Mouse (Mus musculus): ENCODE measurements around the gene Aire. TPM values are rescaled to one million over a fixed set of nuclear protein-coding genes. Genes with fewer than 3 reads are reported as not detected.

Aire gene
- polyA plus RNA-seq (2012; ENCODE audit: insufficient read depth, insufficient read length, low replicate concordance, missing spikeins), result not detected in 2 replicates

DNA sequence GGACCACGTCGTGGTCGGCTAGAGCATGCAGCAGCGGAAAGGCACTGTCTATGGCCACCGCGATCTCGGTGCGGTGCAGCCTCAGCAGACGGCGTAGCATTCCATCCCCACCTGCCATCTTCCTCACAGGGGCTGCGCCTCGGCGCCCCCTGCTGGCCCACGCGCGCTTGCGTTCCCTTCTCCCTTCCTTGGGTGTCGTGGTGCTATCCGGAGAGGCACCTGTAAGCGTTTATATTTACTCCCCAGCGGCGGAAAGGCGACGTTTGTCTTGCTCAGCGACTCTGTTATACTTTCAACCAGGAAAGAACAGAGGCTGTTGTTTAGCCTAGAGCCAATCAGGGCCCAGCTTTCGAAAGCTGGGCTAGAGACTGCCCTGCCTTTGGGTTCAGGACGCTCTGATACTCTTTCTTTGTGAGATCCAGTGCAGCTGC, at the start of gene Aire:
Aire (minus strand) TSS at position 205 of the 431 bp plus-strand sequence.
- H3K4me3 ChIP-seq (ENCODE audit: insufficient read depth, low read depth, low read length), result 0 out of 2 replicates have a peak within 1 kb of the TSS, but pooled peaks have one; percentile 15
- no peak within 1 kb of the TSS for H3K27ac ChIP-seq (ENCODE audit: insufficient read depth, low read depth, low read length)
- H3K4me1 ChIP-seq (ENCODE audit: control insufficient read depth, insufficient read depth, low read length), result peaks cover 9% of the 10 kb centered on the region
- under 1% methylated on average over 27 of the region's 27 CpGs for WGBS
- TF ChIP-seq CTCF (IDR thresholded peaks at IDR 0.05; ENCODE audit: insufficient read depth, low read depth, low read length) (peak; percentile 88), POLR2A (IDR thresholded peaks at IDR 0.05; ENCODE audit: insufficient read depth, low read depth, low read length) (no peak)

DNA sequence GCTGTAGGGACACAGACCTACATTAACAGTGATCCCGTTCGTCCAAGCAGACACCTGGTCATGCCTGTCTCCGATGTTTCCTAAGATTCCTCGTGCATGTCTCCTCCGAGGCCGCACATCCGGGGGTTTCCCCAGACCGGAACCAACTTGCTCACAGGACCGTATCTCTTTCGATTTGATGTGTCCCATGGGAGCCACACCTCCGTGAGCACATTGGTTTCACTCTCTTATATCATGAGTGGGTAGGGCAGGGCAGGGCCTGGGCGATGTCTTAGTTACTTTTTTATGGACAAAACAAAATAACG, 49.3 kb upstream of the Aire start:
- no peak overlapping the region for H3K27ac ChIP-seq (ENCODE audit: insufficient read depth, low read depth, low read length)
- WGBS, result 92% methylated on average over 13 of the region's 13 CpGs
- no peak overlapping the region for H3K4me3 ChIP-seq (ENCODE audit: insufficient read depth, low read depth, low read length)
- H3K4me1 ChIP-seq (ENCODE audit: control insufficient read depth, insufficient read depth, low read length), result peaks cover 6% of the 10 kb centered on the region; the same call in 1 of the 2 replicates
- TF ChIP-seq CTCF (IDR thresholded peaks at IDR 0.05; ENCODE audit: insufficient read depth, low read depth, low read length) (no peak), POLR2A (IDR thresholded peaks at IDR 0.05; ENCODE audit: insufficient read depth, low read depth, low read length) (no peak)

DNA sequence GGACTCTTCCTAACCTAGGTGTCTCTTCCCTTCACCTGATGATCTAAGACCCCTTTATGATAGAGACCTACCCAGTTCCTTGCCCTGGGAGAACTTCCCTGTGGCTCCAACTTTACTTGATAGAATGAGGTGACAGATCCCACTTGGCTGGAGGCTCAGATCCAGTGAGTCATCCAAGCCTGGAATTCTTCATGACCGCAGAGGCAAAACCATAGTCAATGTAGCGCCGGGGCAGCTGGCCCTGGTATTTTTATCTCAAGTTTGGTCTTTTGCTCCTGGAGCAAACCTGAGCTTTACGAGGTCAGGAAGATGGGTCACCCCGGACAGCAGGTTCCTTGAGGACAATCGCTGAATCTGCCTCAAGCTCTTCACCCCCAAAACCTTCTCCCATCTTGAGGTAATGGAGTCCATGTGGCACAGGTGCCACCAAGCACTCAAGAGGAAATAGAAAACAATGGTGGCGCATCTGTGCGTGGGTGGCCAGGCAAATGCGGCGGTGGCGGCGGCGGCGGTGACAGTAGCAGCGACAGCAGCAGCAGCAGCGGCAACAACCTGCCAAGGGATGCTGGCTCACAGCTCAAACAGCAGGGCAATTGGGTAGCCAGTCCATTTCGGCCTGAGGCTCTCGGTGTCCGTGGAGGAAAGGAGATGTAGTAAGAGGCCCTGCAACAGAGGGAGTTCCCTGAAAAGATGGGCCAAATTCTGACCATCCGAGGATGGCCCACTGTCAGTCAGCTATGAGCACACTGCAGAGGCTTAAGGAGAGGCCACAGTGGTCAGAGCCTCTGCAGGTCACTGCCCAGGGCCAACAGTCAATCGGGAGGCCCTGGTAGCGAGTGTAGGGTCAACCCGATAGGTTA, 48.7 kb upstream of the Aire start:
- WGBS, result 84% methylated on average over 23 of the region's 23 CpGs
- peaks cover 6% of the 10 kb centered on the region; the same call in 1 of the 2 replicates for H3K4me1 ChIP-seq (ENCODE audit: control insufficient read depth, insufficient read depth, low read length)
- no peak overlapping the region for H3K4me3 ChIP-seq (ENCODE audit: insufficient read depth, low read depth, low read length)
- no peak overlapping the region for H3K27ac ChIP-seq (ENCODE audit: insufficient read depth, low read depth, low read length)
- TF ChIP-seq CTCF (IDR thresholded peaks at IDR 0.05; ENCODE audit: insufficient read depth, low read depth, low read length) (no peak), POLR2A (IDR thresholded peaks at IDR 0.05; ENCODE audit: insufficient read depth, low read depth, low read length) (no peak)

DNA sequence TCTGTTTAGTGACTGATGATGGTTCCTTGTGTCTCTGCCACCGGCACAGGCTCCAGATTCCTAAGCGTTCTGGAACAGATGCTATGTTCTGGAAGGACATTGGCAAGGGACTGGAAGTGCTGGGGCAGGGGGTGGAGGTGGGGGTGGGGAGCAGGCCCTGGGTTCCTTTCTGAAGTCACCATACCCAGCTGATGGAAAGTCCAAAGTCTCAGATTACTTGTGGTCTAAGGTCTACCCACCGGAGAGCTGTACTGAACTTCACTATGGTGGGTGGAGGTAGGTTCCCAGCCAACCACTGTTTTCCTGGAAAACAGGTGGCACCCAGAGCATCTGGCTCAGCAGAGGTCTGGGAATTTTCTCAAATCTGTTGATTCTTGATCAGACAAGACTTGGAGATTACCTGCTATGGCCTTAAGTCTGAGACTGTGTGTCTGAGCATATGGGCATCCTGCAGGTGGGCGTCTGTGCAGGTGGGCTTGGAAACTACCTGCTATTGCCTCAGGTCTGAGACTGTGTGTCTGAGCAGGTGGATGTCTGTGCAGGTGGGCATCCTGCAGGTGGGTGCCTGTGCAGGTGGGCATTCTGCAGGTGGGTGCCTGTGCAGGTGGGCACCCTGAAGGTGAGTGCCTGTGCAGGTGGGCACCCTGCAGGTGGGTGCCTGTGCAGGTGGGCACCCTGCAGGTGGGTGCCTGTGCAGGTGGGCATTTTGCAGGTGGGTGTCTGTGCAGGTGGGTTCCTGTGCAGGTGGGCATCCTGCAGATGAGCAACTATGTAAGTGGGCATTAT, 47.5 kb upstream of the Aire start:
- Histone ChIP-seq H3K27ac (ENCODE audit: insufficient read depth, low read depth, low read length) (no peak overlapping the region), H3K4me1 (ENCODE audit: control insufficient read depth, insufficient read depth, low read length) (peaks cover 6% of the 10 kb centered on the region; the same call in 1 of the 2 replicates), H3K4me3 (ENCODE audit: insufficient read depth, low read depth, low read length) (no peak overlapping the region)
- TF ChIP-seq CTCF (IDR thresholded peaks at IDR 0.05; ENCODE audit: insufficient read depth, low read depth, low read length) (no peak), POLR2A (IDR thresholded peaks at IDR 0.05; ENCODE audit: insufficient read depth, low read depth, low read length) (no peak)
- 82% methylated on average over 4 of the region's 4 CpGs for WGBS

DNA sequence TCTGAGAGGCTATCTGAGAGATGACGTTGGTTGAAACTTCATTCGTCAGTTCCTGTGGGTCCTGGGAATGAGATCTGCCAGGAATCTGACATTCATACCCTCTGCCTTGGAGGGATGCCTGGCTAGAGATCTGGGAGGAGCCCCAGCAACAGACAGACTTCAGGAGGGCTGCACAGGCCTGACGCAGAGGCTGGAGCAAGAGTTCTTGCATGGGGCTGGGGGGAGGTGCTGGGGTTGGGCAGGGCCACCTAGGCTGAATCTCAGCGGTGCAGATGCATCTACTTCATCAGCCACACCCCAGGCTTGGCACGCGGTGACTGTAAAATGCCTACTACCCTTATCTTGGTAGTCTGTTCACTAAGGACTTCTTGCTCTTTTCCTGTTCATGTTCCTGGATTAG, 46.8 kb upstream of the Aire start:
- Histone ChIP-seq H3K4me1 (ENCODE audit: control insufficient read depth, insufficient read depth, low read length) (peaks cover 6% of the 10 kb centered on the region; the same call in 1 of the 2 replicates), H3K4me3 (ENCODE audit: insufficient read depth, low read depth, low read length) (no peak overlapping the region), H3K27ac (ENCODE audit: insufficient read depth, low read depth, low read length) (no peak overlapping the region)
- TF ChIP-seq POLR2A (IDR thresholded peaks at IDR 0.05; ENCODE audit: insufficient read depth, low read depth, low read length) (no peak), CTCF (IDR thresholded peaks at IDR 0.05; ENCODE audit: insufficient read depth, low read depth, low read length) (no peak)
- 61% methylated on average over 6 of the region's 6 CpGs for WGBS

DNA sequence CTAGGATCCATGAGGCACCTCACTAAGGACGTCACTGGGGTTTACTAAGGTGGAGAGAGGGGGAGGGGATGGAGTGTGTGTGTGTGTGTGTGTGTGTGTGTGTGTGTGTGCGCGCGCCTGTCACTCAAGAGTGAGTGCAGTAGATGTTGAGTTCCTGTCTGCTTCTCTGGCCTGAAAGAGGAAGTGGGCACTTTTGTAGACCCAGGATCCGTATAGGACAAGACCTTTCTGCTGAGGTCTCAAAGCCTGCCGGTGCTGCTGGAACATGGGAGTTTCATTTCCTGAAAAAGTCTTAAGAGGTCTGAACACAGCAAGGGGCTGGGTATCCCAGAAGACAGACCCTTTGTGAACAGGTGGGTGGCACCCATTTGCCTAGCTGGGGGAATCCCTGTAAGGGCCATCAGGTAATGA, 43.7 kb upstream of the Aire start:
- H3K4me3 ChIP-seq (ENCODE audit: insufficient read depth, low read depth, low read length), result no peak overlapping the region
- no peak overlapping the region for H3K27ac ChIP-seq (ENCODE audit: insufficient read depth, low read depth, low read length)
- TF ChIP-seq CTCF (IDR thresholded peaks at IDR 0.05; ENCODE audit: insufficient read depth, low read depth, low read length) (no peak), POLR2A (IDR thresholded peaks at IDR 0.05; ENCODE audit: insufficient read depth, low read depth, low read length) (no peak)
- 89% methylated on average over 6 of the region's 6 CpGs for WGBS
- peaks cover 2% of the 10 kb centered on the region; the same call in 1 of the 2 replicates for H3K4me1 ChIP-seq (ENCODE audit: control insufficient read depth, insufficient read depth, low read length)

DNA sequence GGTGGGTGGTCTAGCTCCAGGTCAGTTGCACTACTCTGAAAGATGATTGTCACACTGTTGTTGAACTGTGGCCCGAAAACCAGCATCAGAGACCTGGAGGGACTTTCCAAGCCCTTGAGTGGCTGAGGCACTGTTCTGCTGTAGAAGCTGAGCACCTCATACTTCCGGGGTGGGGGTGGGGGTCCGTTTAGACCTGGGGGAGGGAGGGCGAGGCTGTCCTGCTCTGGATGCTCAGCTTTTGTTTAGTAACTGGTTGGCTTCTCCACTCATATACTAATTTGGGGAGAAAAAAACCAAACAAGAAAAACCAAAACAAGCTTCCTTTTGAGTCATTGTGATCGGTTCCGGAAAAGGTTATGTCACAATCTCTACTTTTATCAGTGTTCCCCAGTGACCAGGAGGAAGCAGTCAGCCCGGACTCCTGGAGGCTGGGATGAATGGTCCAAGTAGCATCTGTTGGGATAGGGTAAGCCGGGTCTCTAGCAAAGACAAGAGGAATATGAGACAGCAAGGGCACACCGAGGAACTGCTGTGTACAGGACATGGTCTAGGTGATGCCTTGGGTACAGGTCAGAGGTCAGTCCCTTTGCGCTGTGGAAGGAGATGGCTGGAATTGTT, 43.1 kb upstream of the Aire start:
- 81% methylated on average over 10 of the region's 10 CpGs for whole genome bisulfite sequencing
- Histone ChIP-seq H3K4me3 (ENCODE audit: insufficient read depth, low read depth, low read length) (no peak overlapping the region), H3K27ac (ENCODE audit: insufficient read depth, low read depth, low read length) (no peak overlapping the region), H3K4me1 (ENCODE audit: control insufficient read depth, insufficient read depth, low read length) (no peaks in the 10 kb centered on the region)
- TF ChIP-seq CTCF (IDR thresholded peaks at IDR 0.05; ENCODE audit: insufficient read depth, low read depth, low read length) (no peak), POLR2A (IDR thresholded peaks at IDR 0.05; ENCODE audit: insufficient read depth, low read depth, low read length) (no peak)

DNA sequence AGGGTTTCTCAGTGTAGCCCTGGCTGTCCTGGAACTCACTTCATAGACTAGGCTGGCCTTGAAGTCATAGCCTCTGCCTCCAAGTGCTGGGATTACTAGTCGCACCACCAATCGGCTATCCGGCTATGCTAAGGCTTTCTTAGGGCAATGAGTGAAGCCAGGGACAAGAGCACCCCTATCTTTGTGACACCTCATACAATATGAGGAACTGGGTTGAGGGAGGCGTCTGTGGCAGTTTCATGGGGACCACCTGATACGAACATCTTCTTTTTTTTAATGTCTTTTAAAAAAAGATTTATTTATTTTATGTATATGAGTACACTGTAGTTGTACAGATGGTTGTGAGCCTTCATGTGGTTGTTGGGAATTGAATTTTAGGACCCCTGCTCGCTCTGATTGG, 42.3 kb upstream of the Aire start:
- no peak overlapping the region for H3K27ac ChIP-seq (ENCODE audit: insufficient read depth, low read depth, low read length)
- H3K4me3 ChIP-seq (ENCODE audit: insufficient read depth, low read depth, low read length), result no peak overlapping the region
- no peaks in the 10 kb centered on the region for H3K4me1 ChIP-seq (ENCODE audit: control insufficient read depth, insufficient read depth, low read length)
- WGBS, result 98% methylated on average over 6 of the region's 6 CpGs
- TF ChIP-seq CTCF (IDR thresholded peaks at IDR 0.05; ENCODE audit: insufficient read depth, low read depth, low read length), result no peak
- TF ChIP-seq POLR2A (IDR thresholded peaks at IDR 0.05; ENCODE audit: insufficient read depth, low read depth, low read length), result no peak
